Mouse (Mus musculus) lung, embryonic 15.5 days (tissue): ENCODE measurements around the gene Defb5. TPM values are rescaled to one million over a fixed set of nuclear protein-coding genes. Genes with fewer than 3 reads are reported as not detected.
"Not testable (repeated sequence)": the region's sequence is repeated elsewhere in the genome, so short reads cannot be mapped to it uniquely, and the experiment has no call there.

ENCODE experiments used
- ATAC-seq: fragments of 200-750 bp; cut with Nextera tagmentation; 2 replicates; pipeline ENCODE4 v1.8.0; 2017; ENCODE audit warnings: moderate number of reproducible peaks, borderline replicate concordance; ENCODE audit not compliant: low FRiP score, low TSS enrichment; ENCODE audit errors: extremely low read depth
- H3K27ac ChIP-seq: fragments of 300-500 bp; sonication (generic); 2 replicates; pipeline ENCODE4 v1.5.1; 2015; ENCODE audit warnings: moderate library complexity, mild to moderate bottlenecking, inconsistent platforms
- H3K27me3 ChIP-seq: fragments of 300-500 bp; sonication (generic); 2 replicates; pipeline ENCODE4 v1.6.1; 2015; ENCODE audit warnings: inconsistent platforms
- H3K36me3 ChIP-seq: fragments of 300-500 bp; sonication (generic); 2 replicates; pipeline ENCODE4 v1.6.1; 2015; ENCODE audit warnings: inconsistent platforms
- H3K4me1 ChIP-seq: fragments of 300-500 bp; sonication (generic); 2 replicates; pipeline ENCODE4 v1.6.1; 2015; ENCODE audit warnings: inconsistent platforms
- H3K4me2 ChIP-seq: fragments of 300-500 bp; sonication (generic); 2 replicates; pipeline ENCODE4 v1.6.1; 2015; ENCODE audit warnings: inconsistent platforms, mild to moderate bottlenecking, moderate library complexity
- H3K4me3 ChIP-seq: fragments of 300-500 bp; sonication (generic); 2 replicates; pipeline ENCODE4 v1.5.1; 2015; ENCODE audit warnings: mild to moderate bottlenecking, inconsistent platforms
- H3K9ac ChIP-seq: fragments of 300-500 bp; sonication (generic); 2 replicates; pipeline ENCODE4 v1.6.1; 2015; ENCODE audit warnings: inconsistent platforms
- H3K9me3 ChIP-seq: fragments of 300-500 bp; sonication (generic); 2 replicates; pipeline ENCODE4 v1.6.1; 2016; ENCODE audit warnings: inconsistent platforms
- WGBS: fragments of 180-500 bp; shearing (Covaris S2); methylation state at CpG from one replicate; pipeline ENCODE4 v1.1.7; 2015; 5-methylcytosine and 5-hydroxymethylcytosine counted together
- polyA plus RNA-seq: library from polyadenylated mRNA; unstranded; fragments of >200 nt; fragmentation: Nextera tagmentation; extraction: Ambion mirVana; gene quantifications from 2 replicates; pipeline ENCODE4 v1.2.1, GENCODE M21; 2015

The Defb5 gene
- polyA plus RNA-seq = not detected in 2 replicates

DNA sequence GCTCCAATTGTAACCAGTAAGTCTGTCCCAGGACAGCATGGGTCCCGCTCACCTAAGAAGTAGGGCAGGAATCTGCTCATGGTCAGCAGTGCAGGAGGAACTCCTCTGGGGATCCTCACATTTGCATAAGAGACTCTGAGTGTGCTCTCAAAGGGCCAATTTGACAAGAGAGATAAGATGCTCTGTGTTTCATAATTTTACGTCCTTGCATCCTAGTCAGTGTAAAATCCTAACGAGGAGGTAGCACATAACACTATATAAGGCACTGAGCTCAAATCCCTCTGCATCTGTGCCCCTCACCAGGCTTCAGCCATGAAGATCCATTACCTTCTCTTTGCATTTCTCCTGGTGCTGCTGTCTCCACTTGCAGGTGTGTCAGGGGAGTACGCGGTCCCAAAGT lies at the start of gene Defb5:
Defb5 (plus strand) TSS at position 301 of the 400 bp plus-strand sequence.
- Histone ChIP-seq H3K36me3 (no peaks in the 10 kb centered on the region), H3K4me3 (no peak within 1 kb of the TSS), H3K9ac (no peak within 1 kb of the TSS), H3K27me3 (no peaks in the 10 kb centered on the region), H3K27ac (no peak within 1 kb of the TSS), H3K4me2 (no peak within 1 kb of the TSS), H3K4me1 (no peaks in the 10 kb centered on the region), H3K9me3 (no peaks in the 10 kb centered on the region)
- 94% methylated on average over 5 of the region's 5 CpGs for WGBS
- ATAC-seq = no peak

DNA sequence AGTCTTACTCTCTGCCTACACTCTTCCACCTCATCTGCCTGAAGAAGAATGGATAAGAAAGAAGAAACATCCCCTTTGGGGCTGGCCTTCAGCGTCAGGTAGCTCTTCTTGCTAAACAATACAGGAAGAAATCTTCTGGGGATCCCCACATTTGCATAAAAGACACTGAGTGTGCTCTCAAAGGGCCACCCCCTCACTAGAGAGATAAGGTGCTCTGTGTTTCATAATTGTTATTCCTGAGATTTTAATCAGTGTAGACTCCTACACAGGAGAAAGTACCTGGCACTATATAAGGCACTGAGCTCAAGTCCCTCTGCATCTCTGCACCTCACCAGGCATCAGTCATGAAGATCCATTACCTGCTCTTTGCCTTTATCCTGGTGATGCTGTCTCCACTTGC lies 22.2 kb upstream of the Defb5 start, which contains the start of gene Defb6:
Defb6 (plus strand) TSS at position 318 of the 400 bp plus-strand sequence.
- WGBS = 48% methylated on average over 1 of the region's 1 CpGs
- Histone ChIP-seq H3K27me3 (no peaks in the 10 kb centered on the region), H3K9me3 (no peaks in the 10 kb centered on the region), H3K9ac (no peak within 1 kb of the TSS), H3K27ac (no peak within 1 kb of the TSS), H3K36me3 (no peaks in the 10 kb centered on the region), H3K4me3 (no peak within 1 kb of the TSS), H3K4me2 (no peak within 1 kb of the TSS), H3K4me1 (no peaks in the 10 kb centered on the region)
- ATAC-seq = no peak

DNA sequence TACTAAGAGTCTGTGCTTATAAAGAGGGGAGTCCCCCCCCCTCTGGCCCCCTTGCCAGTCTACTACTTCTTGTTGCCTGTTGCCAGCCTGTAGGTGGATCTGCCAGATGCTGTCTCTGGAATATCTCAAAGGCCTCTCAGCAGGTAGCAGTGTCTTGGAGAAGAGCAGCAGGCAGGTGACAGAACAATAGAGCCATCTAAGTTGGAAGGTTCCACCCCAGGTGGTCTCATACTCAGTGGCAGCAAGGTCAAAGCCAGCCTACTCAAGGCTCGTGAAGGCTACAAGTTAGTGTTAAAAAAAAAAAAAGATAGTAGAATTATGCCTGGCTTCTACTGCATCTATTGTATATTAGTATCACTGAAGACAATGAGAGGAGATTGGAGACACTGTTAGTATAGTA lies 9.3 kb upstream of the Defb5 start:
- Histone ChIP-seq H3K9me3 (no peaks in the 10 kb centered on the region), H3K4me1 (no peaks in the 10 kb centered on the region), H3K27me3 (no peaks in the 10 kb centered on the region), H3K27ac (no peak overlapping the region), H3K36me3 (no peaks in the 10 kb centered on the region), H3K4me2 (no peak overlapping the region), H3K4me3 (no peak overlapping the region), H3K9ac (no peak overlapping the region)
- ATAC-seq = no peak
- whole genome bisulfite sequencing = 78% methylated on average over 1 of the region's 1 CpGs

DNA sequence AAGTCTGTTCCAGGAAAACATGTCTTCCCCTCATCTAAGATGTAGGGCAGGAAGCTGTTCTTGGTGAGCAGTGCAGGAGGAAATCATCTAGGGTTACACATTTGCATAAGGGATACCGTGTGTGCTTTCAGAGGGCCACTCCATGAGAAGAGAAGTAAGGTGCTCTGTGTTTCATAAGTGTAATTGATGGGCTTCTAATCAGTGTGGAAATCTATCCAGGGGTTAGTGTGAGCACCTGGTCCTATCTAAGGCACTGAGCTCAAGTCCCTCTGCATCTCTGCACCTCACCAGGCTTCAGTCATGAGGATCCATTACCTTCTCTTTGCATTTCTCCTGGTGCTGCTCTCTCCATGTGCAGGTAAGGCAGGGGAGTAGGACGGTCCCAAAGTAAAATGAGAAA lies 7.8 kb upstream of the Defb5 start, which contains the start of gene Defb46:
Defb46 (plus strand) TSS at position 301 of the 400 bp plus-strand sequence.
- Histone ChIP-seq H3K4me1 (no peaks in the 10 kb centered on the region), H3K9ac (no peak within 1 kb of the TSS), H3K9me3 (no peaks in the 10 kb centered on the region), H3K27ac (no peak within 1 kb of the TSS), H3K36me3 (no peaks in the 10 kb centered on the region), H3K27me3 (no peaks in the 10 kb centered on the region), H3K4me3 (no peak within 1 kb of the TSS), H3K4me2 (no peak within 1 kb of the TSS)
- ATAC-seq = no peak
- WGBS = 65% methylated on average over 2 of the region's 2 CpGs

DNA sequence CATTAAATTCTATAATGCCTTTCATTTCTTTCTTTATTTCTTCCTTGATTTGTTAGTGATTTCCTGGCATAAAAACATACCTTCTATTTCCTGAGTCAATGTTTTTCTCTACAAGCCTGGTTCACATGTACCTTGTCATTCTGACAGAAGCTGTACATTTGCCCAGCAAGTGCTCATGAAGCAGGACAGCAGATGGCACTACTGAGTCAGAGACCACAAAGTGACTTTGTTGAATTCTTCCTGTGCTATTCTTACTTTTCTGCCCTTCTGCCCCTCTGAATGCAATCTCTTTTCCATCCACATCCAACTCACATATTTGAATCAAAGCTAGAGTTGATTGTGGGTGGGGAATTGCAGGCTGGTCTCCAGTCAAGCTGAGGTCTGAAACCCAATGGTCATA lies 10.8 kb downstream of the Defb5 start:
- H3K36me3 ChIP-seq = no peaks in the 10 kb centered on the region
- H3K4me3 ChIP-seq = no peak overlapping the region
- H3K9ac ChIP-seq = no peak overlapping the region
- no peaks in the 10 kb centered on the region for H3K4me1 ChIP-seq
- H3K9me3 ChIP-seq = no peaks in the 10 kb centered on the region
- H3K27me3 ChIP-seq = no peaks in the 10 kb centered on the region
- no peak for ATAC-seq
- no peak overlapping the region for H3K27ac ChIP-seq
- H3K4me2 ChIP-seq = no peak overlapping the region

DNA sequence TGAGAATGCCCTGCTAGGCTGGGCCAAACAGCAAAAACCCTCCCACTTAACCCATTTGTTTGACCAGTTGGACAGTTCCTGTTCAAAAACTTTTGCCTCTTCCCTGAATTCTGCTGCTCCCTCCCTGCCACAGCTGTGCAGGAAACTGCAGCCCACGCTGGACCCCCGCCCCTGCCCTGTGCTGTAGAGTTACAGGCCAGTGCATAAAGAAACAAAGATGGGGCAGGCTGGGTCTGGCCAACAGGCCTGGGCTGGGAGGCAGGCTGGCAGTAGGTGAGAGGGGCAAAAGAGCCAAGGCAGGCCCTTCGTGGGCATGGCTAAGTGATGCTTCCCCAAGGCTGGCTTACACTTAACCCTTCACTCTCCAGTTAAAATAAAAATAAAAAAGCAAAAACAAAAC lies 12.3 kb downstream of the Defb5 start:
- no peaks in the 10 kb centered on the region for H3K9me3 ChIP-seq
- no peak overlapping the region for H3K4me3 ChIP-seq
- no peak overlapping the region for H3K27ac ChIP-seq
- H3K4me2 ChIP-seq = no peak overlapping the region
- H3K4me1 ChIP-seq = no peaks in the 10 kb centered on the region
- no peaks in the 10 kb centered on the region for H3K27me3 ChIP-seq
- WGBS = 38% methylated on average over 3 of the region's 3 CpGs
- H3K9ac ChIP-seq = no peak overlapping the region
- ATAC-seq = no peak
- no peaks in the 10 kb centered on the region for H3K36me3 ChIP-seq

DNA sequence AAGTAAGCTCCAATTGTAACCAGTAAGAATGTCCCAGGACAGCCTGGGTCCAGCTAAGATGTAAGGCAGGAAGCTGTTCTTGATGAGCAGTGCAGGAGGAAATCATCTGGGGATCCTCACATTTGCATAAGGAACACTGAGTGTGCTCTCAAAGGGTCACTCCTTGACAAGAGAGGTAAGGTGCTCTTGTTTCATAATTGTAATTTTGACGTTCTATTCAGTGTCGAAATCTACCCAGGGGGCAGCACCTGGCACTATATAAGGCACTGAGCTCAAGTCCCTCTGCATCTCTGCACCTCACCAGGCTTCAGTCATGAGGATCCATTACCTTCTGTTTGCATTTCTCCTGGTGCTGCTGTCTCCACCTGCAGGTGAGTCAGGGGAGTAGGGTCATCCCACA lies 45.7 kb downstream of the Defb5 start, which contains the start of gene Defb3:
Defb3 (plus strand) TSS at position 301 of the 400 bp plus-strand sequence.
- not testable (repeated sequence) for H3K36me3 ChIP-seq, H3K9ac ChIP-seq, H3K4me2 ChIP-seq, ATAC-seq, H3K27ac ChIP-seq, H3K9me3 ChIP-seq, H3K27me3 ChIP-seq, H3K4me1 ChIP-seq, H3K4me3 ChIP-seq
- WGBS = 65% methylated on average over 2 of the region's 2 CpGs

DNA sequence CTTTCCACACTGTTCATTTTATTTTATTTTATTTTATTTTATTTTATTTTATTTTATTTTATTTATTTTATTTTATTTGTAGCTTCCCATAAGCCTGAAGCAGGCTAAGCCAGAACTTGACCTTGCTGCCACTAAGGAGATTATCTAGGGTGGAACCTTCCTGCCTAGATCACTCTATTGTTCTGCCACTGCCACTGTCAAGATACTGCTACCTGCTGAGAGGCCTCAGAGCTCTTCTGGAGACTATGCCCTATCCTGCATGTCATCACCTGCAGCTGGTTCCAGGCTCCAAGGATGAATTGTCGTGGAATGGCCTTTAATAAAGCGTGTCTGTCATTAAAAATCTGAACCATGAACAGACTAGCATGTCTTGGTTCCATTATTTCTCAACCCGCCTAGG lies 51.0 kb downstream of the Defb5 start:
- WGBS = 61% methylated on average over 3 of the region's 3 CpGs
- not testable (repeated sequence) for H3K27me3 ChIP-seq, ATAC-seq, H3K36me3 ChIP-seq, H3K4me2 ChIP-seq, H3K4me3 ChIP-seq, H3K4me1 ChIP-seq, H3K9ac ChIP-seq, H3K27ac ChIP-seq, H3K9me3 ChIP-seq

Other genes with a start within 250 kb of the Defb5 start
- gene Defb38, start 221.0 kb upstream of the Defb5 start, polyA plus RNA-seq = not detected in 2 replicates
- not detected in 2 replicates for gene Defb39, start 182.8 kb upstream of the Defb5 start, polyA plus RNA-seq
- gene Defb12, start 132.7 kb upstream of the Defb5 start, polyA plus RNA-seq = not detected in 2 replicates
- gene Defb34, start 123.8 kb upstream of the Defb5 start, polyA plus RNA-seq = not detected in 2 replicates
- not detected in 2 replicates for gene Gm45826, start 106.8 kb upstream of the Defb5 start, polyA plus RNA-seq
- gene Defb14, start 53.2 kb upstream of the Defb5 start, polyA plus RNA-seq = not detected in 2 replicates
- not detected in 2 replicates for gene Defb4, start 48.9 kb upstream of the Defb5 start, polyA plus RNA-seq
- gene Defb6, start 22.1 kb upstream of the Defb5 start, polyA plus RNA-seq = not detected in 2 replicates
- gene Defb46, start 7.7 kb upstream of the Defb5 start, polyA plus RNA-seq = not detected in 2 replicates
- gene Defb3, start 45.8 kb downstream of the Defb5 start, polyA plus RNA-seq = not detected in 2 replicates
- gene Defb8, start 200.0 kb downstream of the Defb5 start, polyA plus RNA-seq = not detected in 2 replicates
- not detected in 2 replicates for gene Defb7, start 247.5 kb downstream of the Defb5 start, polyA plus RNA-seq